Mouse (Mus musculus): ENCODE data around the gene Mutyh.

DNA sequence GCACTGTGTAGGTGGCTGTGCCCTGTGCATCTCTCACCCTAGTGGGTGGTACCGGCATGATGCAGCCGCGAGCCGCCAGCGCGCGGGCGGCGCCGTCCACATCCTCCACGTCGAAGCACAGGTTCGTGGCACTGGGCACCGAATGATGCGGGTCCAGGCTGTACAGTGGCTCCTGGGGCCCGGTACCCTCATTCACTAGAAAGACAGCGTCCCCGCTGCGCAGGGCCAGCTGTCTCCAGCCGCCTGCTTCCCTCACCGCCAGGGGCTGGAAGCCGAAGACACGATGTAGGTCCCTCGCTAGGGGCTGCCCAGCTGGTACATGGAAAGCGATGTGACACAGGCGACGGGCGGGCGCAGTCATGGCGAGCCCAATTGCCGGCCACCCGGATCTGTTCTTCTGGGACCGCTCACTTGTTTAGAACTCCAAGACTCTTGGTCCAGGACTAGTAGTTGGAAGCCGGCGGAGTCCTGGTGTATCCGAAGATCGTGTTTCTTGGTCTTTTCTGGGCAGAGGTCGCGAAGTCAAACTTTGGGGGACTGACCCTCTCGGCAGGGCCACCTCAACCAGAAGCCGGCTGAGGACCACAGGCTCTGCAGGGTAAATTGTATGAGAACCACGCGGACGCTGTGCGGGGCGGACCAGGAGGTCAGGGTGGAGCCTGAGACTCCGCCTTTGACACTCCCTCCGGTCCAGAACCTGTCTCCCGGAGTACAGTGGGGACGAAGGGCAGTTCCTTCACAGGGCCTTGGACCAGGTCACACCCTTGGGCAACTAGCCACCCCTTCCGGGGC is 13.6 kb downstream of the Mutyh start:
- TF ChIP-seq POLR2A (IDR thresholded peaks at IDR 0.05; ENCODE audit: control insufficient read depth, extremely low read depth, insufficient read depth, low read length, poor library complexity) (no peak), CTCF (IDR thresholded peaks at IDR 0.05; ENCODE audit: borderline replicate concordance, control insufficient read depth, extremely low read depth, insufficient read depth, low read length, poor library complexity) (peak; percentile 59)

Measured in thymus, adult 2 months (tissue).